Mouse (Mus musculus) embryonic facial prominence, embryonic 15.5 days (tissue): ENCODE data around the gene Dgki. TPM values are rescaled to one million over a fixed set of nuclear protein-coding genes. Genes with fewer than 3 reads are reported as not detected.

Experiments used
- ATAC-seq: fragments of 200-750 bp; cut with Nextera tagmentation; 2 replicates; pipeline ENCODE4 v1.8.0; 2017; ENCODE audit warnings: low read depth, moderate TSS enrichment; ENCODE audit not compliant: insufficient number of reproducible peaks, low FRiP score, low TSS enrichment
- H3K27ac ChIP-seq: fragments of 300-500 bp; sonication (generic); replicated peaks from 2 replicates; pipeline ENCODE4 v1.5.1; 2015; ENCODE audit warnings: mild to moderate bottlenecking, inconsistent platforms
- H3K27me3 ChIP-seq: fragments of 300-500 bp; sonication (generic); 2 replicates; pipeline ENCODE4 v1.6.1; 2015; ENCODE audit warnings: inconsistent platforms
- H3K36me3 ChIP-seq: fragments of 300-500 bp; sonication (generic); 2 replicates; pipeline ENCODE4 v1.6.1; 2015; ENCODE audit warnings: mild to moderate bottlenecking, inconsistent platforms
- H3K4me1 ChIP-seq: fragments of 300-500 bp; sonication (generic); 2 replicates; pipeline ENCODE4 v1.6.1; 2015; ENCODE audit warnings: inconsistent platforms
- H3K4me2 ChIP-seq: fragments of 300-500 bp; sonication (generic); replicated peaks from 2 replicates; pipeline ENCODE4 v1.6.1; 2015; ENCODE audit warnings: mild to moderate bottlenecking, inconsistent platforms
- H3K4me3 ChIP-seq: fragments of 300-500 bp; sonication (generic); replicated peaks from 2 replicates; pipeline ENCODE4 v1.5.1; 2015; ENCODE audit warnings: mild to moderate bottlenecking, inconsistent platforms
- H3K9ac ChIP-seq: fragments of 300-500 bp; sonication (generic); 2 replicates; pipeline ENCODE4 v1.6.1; 2015; ENCODE audit warnings: inconsistent platforms
- H3K9me3 ChIP-seq: fragments of 300-500 bp; sonication (generic); replicated peaks from 2 replicates; pipeline ENCODE4 v1.6.1; 2016; ENCODE audit warnings: inconsistent platforms
- WGBS: fragments of 180-500 bp; shearing (Covaris S2); methylation state at CpG from one replicate; pipeline ENCODE4 v1.1.7; 2015; 5-methylcytosine and 5-hydroxymethylcytosine counted together
- polyA plus RNA-seq: library from polyadenylated mRNA; unstranded; fragments of >200 nt; fragmentation: Nextera tagmentation; extraction: Ambion mirVana; gene quantifications from 2 replicates; pipeline ENCODE4 v1.2.1, GENCODE M21; 2015

Dgki gene
- polyA plus RNA-seq, 1 experiment from 2014 or later = 0.83 TPM

GRCm38 (mm10) chr6:37057536-37057935, 242.4 kb downstream of the Dgki start:
- 0 out of 2 replicates have a peak, but pooled peaks cover 4% of the 10 kb centered on the region for H3K4me1 ChIP-seq
- H3K9ac ChIP-seq = no peak overlapping the region
- no peak overlapping the region for H3K4me3 ChIP-seq
- H3K27me3 ChIP-seq = no peaks in the 10 kb centered on the region
- H3K36me3 ChIP-seq = no peaks in the 10 kb centered on the region
- H3K27ac ChIP-seq = no peak overlapping the region
- WGBS = 91% methylated on average over 7 of the region's 7 CpGs
- no peaks in the 10 kb centered on the region for H3K9me3 ChIP-seq
- no peak for ATAC-seq
- H3K4me2 ChIP-seq = no peak overlapping the region

- Histone ChIP-seq H3K36me3 (no peaks in the 10 kb centered on the region), H3K27me3 (no peaks in the 10 kb centered on the region), H3K4me1 (0 out of 2 replicates have a peak, but pooled peaks cover 4% of the 10 kb centered on the region), H3K9ac (no peak overlapping the region), H3K27ac (no peak overlapping the region), H3K4me2 (no peak overlapping the region), H3K9me3 (no peaks in the 10 kb centered on the region), H3K4me3 (no peak overlapping the region)
- WGBS = 71% methylated on average over 3 of the region's 3 CpGs
- no peak for ATAC-seq
Observed at GRCm38 (mm10) chr6:37055634-37056033, 244.3 kb downstream of the Dgki start.

- Histone ChIP-seq H3K27ac (no peak overlapping the region), H3K4me3 (no peak overlapping the region), H3K9me3 (no peaks in the 10 kb centered on the region), H3K4me2 (no peak overlapping the region), H3K4me1 (0 out of 2 replicates have a peak, but pooled peaks cover 4% of the 10 kb centered on the region), H3K36me3 (no peaks in the 10 kb centered on the region), H3K27me3 (no peaks in the 10 kb centered on the region), H3K9ac (no peak overlapping the region)
- 79% methylated on average over 5 of the region's 5 CpGs for WGBS
- ATAC-seq = no peak
Observed at GRCm38 (mm10) chr6:37055128-37055527, 244.9 kb downstream of the Dgki start.

- Histone ChIP-seq H3K27ac (no peak overlapping the region), H3K4me1 (0 out of 2 replicates have a peak, but pooled peaks cover 4% of the 10 kb centered on the region), H3K9ac (no peak overlapping the region), H3K9me3 (no peaks in the 10 kb centered on the region), H3K36me3 (no peaks in the 10 kb centered on the region), H3K4me3 (no peak overlapping the region), H3K27me3 (no peaks in the 10 kb centered on the region), H3K4me2 (no peak overlapping the region)
- ATAC-seq = no peak
- WGBS = 47% methylated on average over 6 of the region's 6 CpGs
Observed at GRCm38 (mm10) chr6:37054435-37055020, 245.5 kb downstream of the Dgki start.

- ATAC-seq = no peak
- H3K9me3 ChIP-seq = no peaks in the 10 kb centered on the region
- no peak overlapping the region for H3K4me2 ChIP-seq
- H3K27me3 ChIP-seq = no peaks in the 10 kb centered on the region
- H3K27ac ChIP-seq = no peak overlapping the region
- H3K36me3 ChIP-seq = no peaks in the 10 kb centered on the region
- 53% methylated on average over 2 of the region's 2 CpGs for WGBS
- no peak overlapping the region for H3K4me3 ChIP-seq
- 0 out of 2 replicates have a peak, but pooled peaks cover 4% of the 10 kb centered on the region for H3K4me1 ChIP-seq
- no peak overlapping the region for H3K9ac ChIP-seq
Observed at GRCm38 (mm10) chr6:37053411-37053810, 246.6 kb downstream of the Dgki start.

- H3K36me3 ChIP-seq = no peaks in the 10 kb centered on the region
- 0 out of 2 replicates have a peak, but pooled peaks cover 4% of the 10 kb centered on the region for H3K4me1 ChIP-seq
- no peak for ATAC-seq
- 44% methylated on average over 5 of the region's 5 CpGs for WGBS
- H3K27me3 ChIP-seq = no peaks in the 10 kb centered on the region
- no peak overlapping the region for H3K4me2 ChIP-seq
- no peak overlapping the region for H3K27ac ChIP-seq
- H3K9me3 ChIP-seq = no peaks in the 10 kb centered on the region
- H3K9ac ChIP-seq = no peak overlapping the region
- H3K4me3 ChIP-seq = no peak overlapping the region
Observed at GRCm38 (mm10) chr6:37051652-37052051, 248.3 kb downstream of the Dgki start.

- WGBS = 76% methylated on average over 1 of the region's 1 CpGs
- H3K9me3 ChIP-seq = no peaks in the 10 kb centered on the region
- no peak overlapping the region for H3K4me3 ChIP-seq
- H3K4me1 ChIP-seq = 0 out of 2 replicates have a peak, but pooled peaks cover 4% of the 10 kb centered on the region
- ATAC-seq = no peak
- H3K4me2 ChIP-seq = no peak overlapping the region
- H3K27ac ChIP-seq = no peak overlapping the region
- no peaks in the 10 kb centered on the region for H3K27me3 ChIP-seq
- no peak overlapping the region for H3K9ac ChIP-seq
- H3K36me3 ChIP-seq = no peaks in the 10 kb centered on the region
Observed at GRCm38 (mm10) chr6:37051150-37051549, 248.8 kb downstream of the Dgki start.

GRCm38 (mm10) chr6:37047611-37048129, 252.3 kb downstream of the Dgki start:
- Histone ChIP-seq H3K9me3 (no peaks in the 10 kb centered on the region), H3K4me2 (no peak overlapping the region), H3K27me3 (no peaks in the 10 kb centered on the region), H3K4me1 (no peaks in the 10 kb centered on the region), H3K36me3 (no peaks in the 10 kb centered on the region), H3K9ac (no peak overlapping the region), H3K4me3 (no peak overlapping the region), H3K27ac (no peak overlapping the region)
- WGBS = 54% methylated on average over 4 of the region's 4 CpGs
- no peak for ATAC-seq

- H3K4me1 ChIP-seq = no peaks in the 10 kb centered on the region
- no peak overlapping the region for H3K27ac ChIP-seq
- ATAC-seq = no peak
- H3K27me3 ChIP-seq = no peaks in the 10 kb centered on the region
- no peaks in the 10 kb centered on the region for H3K9me3 ChIP-seq
- no peak overlapping the region for H3K9ac ChIP-seq
- WGBS = 21% methylated on average over 4 of the region's 4 CpGs
- no peak overlapping the region for H3K4me2 ChIP-seq
- H3K36me3 ChIP-seq = no peaks in the 10 kb centered on the region
- no peak overlapping the region for H3K4me3 ChIP-seq
Observed at GRCm38 (mm10) chr6:37046152-37046788, 253.7 kb downstream of the Dgki start.

GRCm38 (mm10) chr6:37044796-37045195, 255.2 kb downstream of the Dgki start:
- 73% methylated on average over 4 of the region's 4 CpGs for WGBS
- H3K36me3 ChIP-seq = no peaks in the 10 kb centered on the region
- no peak overlapping the region for H3K9ac ChIP-seq
- H3K9me3 ChIP-seq = no peaks in the 10 kb centered on the region
- no peak overlapping the region for H3K27ac ChIP-seq
- no peaks in the 10 kb centered on the region for H3K4me1 ChIP-seq
- H3K4me3 ChIP-seq = no peak overlapping the region
- H3K27me3 ChIP-seq = no peaks in the 10 kb centered on the region
- H3K4me2 ChIP-seq = no peak overlapping the region
- no peak for ATAC-seq

GRCm38 (mm10) chr6:37038444-37038843, 261.5 kb downstream of the Dgki start:
- Histone ChIP-seq H3K4me2 (no peak overlapping the region), H3K9ac (no peak overlapping the region), H3K27ac (no peak overlapping the region), H3K36me3 (no peaks in the 10 kb centered on the region), H3K27me3 (no peaks in the 10 kb centered on the region), H3K4me1 (no peaks in the 10 kb centered on the region), H3K4me3 (no peak overlapping the region), H3K9me3 (no peaks in the 10 kb centered on the region)
- ATAC-seq = no peak
- WGBS = 56% methylated on average over 8 of the region's 8 CpGs
